Mouse (Mus musculus) cerebellum, adult 2 months (tissue): ENCODE data around the gene Adam30. TPM values are rescaled to one million over a fixed set of nuclear protein-coding genes. Genes with fewer than 3 reads are reported as not detected.

Source experiments
- DNase-seq, 2 experiments: peaks; one replicate each; pipeline ENCODE4 v3.0.0; 2021
- H3K27ac ChIP-seq: fragments of 200-500 bp; 2 replicates; pipeline ENCODE4 v1.5.1; 2012; ENCODE audit warnings: low read length, control low read depth, inconsistent platforms; ENCODE audit not compliant: insufficient read depth
- H3K27me3 ChIP-seq: fragments of 200-500 bp; 2 replicates; pipeline ENCODE4 v1.6.1; 2012; ENCODE audit warnings: inconsistent platforms, mild to moderate bottlenecking, low read length, moderate library complexity; ENCODE audit not compliant: control insufficient read depth, insufficient read depth
- H3K4me1 ChIP-seq: fragments of 200-500 bp; 2 replicates; pipeline ENCODE4 v1.6.1; 2011; ENCODE audit warnings: low read length; ENCODE audit not compliant: control insufficient read depth, insufficient read depth
- H3K4me3 ChIP-seq: fragments of 200-500 bp; replicated peaks from 2 replicates; pipeline ENCODE3; 2011; ENCODE audit warnings: mild to moderate bottlenecking, low read depth, low read length, control low read depth; ENCODE audit not compliant: insufficient read depth
- CTCF ChIP-seq: fragments of 200-500 bp; IDR thresholded peaks from 2 replicates; pipeline ENCODE4 v1.5.1; 2011; ENCODE audit warnings: low read depth, mild to moderate bottlenecking, control low read depth, low read length, moderate library complexity, borderline replicate concordance; ENCODE audit not compliant: insufficient read depth
- WGBS: fragments of 180-500 bp; shearing (Covaris S2); methylation state at CpG from one replicate; pipeline ENCODE4 v1.1.7; 2018; 5-methylcytosine and 5-hydroxymethylcytosine counted together
- polyA plus RNA-seq: library from polyadenylated mRNA; depleted of rRNA; stranded (reverse); fragments of >200 nt; gene quantifications from 2 replicates; pipeline ENCODE4 v1.2.3, GENCODE M21; 2012; rRNA removed

The Adam30 gene
- polyA plus RNA-seq, 1 experiment = not detected

DNA sequence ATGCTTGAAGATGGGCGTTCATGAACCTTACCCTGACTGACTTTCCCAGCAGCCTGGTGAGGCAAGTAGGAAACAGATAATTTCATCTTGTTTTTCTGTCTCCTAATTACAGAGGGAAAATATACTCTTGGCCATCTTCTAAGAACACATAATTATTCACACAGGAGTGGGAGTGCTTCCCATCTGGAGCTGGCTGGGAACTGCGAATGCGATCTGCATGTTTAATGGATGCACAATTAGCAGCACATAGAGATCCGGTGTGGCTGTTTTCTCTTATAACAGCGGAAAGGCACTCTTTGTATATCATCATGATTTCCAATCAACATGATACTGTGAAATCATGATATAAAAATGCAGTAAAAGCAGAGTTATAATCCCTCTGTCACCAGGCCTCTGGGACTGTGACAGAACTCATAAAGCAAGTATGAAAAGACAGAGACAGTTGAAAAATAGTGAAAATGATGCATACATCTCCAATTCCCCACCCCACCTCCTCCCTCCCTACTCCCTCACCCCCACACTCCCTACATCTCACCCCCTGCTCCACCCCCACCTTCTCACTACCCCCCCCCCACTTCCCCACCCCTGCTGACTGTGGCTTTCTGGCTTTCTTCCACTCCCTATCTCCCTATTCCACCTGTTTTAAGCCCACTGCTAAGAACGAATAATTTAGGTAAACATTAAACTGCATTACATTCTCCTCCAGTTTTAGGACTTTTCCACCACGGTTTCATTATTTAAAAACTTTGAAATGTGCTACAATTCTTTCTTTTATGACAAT, 51.1 kb downstream of the Adam30 start:
- Histone ChIP-seq H3K27ac (no peak overlapping the region), H3K4me1 (no peaks in the 10 kb centered on the region), H3K4me3 (no peak overlapping the region), H3K27me3 (no peaks in the 10 kb centered on the region)
- DNase-seq = no peak
- 47% methylated on average over 7 of the region's 7 CpGs for WGBS
- no peak for TF ChIP-seq CTCF

Other genes starting within 250 kb of the Adam30 start
- 5.1 and 6.0 TPM in 2 replicates for gene Notch2, start 147.1 kb upstream of the Adam30 start, polyA plus RNA-seq
- not detected in 2 replicates for gene Reg4, start 61.5 kb downstream of the Adam30 start, polyA plus RNA-seq
- 2.1 and 3.3 TPM in 2 replicates for gene Hmgcs2, start 119.8 kb downstream of the Adam30 start, polyA plus RNA-seq
- 98.0 and 106 TPM in 2 replicates for gene Phgdh, start 179.4 kb downstream of the Adam30 start, polyA plus RNA-seq
- gene Zfp697, start 221.8 kb downstream of the Adam30 start, polyA plus RNA-seq = 7.7 and 8.1 TPM in 2 replicates